Mouse (Mus musculus): ENCODE measurements around the gene Kcnh1.

DNA sequence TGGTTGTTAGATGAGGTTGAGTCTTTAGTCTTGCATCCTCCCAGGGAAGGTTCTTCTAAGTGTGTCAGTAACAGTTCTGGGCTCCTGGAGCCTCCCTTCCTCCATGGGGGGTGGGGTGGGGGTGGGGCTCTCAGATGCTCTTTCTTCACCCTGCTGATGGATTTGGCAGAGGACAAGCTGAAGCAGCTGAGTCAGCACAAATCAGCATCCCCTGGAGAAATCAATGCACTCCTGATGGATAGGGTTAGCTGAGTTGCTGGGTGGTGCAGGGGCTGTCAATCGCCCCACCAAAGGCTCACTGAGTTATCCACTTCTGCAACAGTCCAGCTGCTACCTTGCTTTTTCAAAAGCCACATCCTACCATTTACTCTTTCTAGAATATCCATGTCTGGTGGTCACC, 329.1 kb downstream of the Kcnh1 start:
- TF ChIP-seq POLR2A (IDR thresholded peaks at IDR 0.05; ENCODE audit: control insufficient read depth, low read depth, low read length) (no peak), CTCF (IDR thresholded peaks at IDR 0.05; ENCODE audit: control insufficient read depth, insufficient read depth, insufficient replicate concordance, low read depth, low read length) (no peak)

Data from testis, adult 2 months (tissue).